Mouse (Mus musculus) spleen, adult 2 months (tissue): ENCODE results near the gene Pax3. TPM values are rescaled to one million over a fixed set of nuclear protein-coding genes. Genes with fewer than 3 reads are reported as not detected.
A peak's percentile ranks its signal among the peaks of the same experiment; 100 is the strongest.

Experiments
- DNase-seq, 2 experiments: peaks; one replicate each; pipeline versions ENCODE4 v3.0.0 to v3.0.0-alpha.2; 2012 to 2021; ENCODE audit warnings: low spot score in 2 of 2, low read depth in 1 of 2
- H3K27ac ChIP-seq: fragments of 200-500 bp; 2 replicates; pipeline ENCODE4 v1.5.1; 2012; ENCODE audit warnings: low read length, inconsistent platforms; ENCODE audit not compliant: insufficient read depth
- H3K27me3 ChIP-seq: fragments of 200-500 bp; 2 replicates; pipeline ENCODE4 v1.6.1; 2012; ENCODE audit warnings: mild to moderate bottlenecking, moderate library complexity, low read length, inconsistent platforms; ENCODE audit not compliant: control insufficient read depth, insufficient read depth
- H3K36me3 ChIP-seq: fragments of 200-500 bp; 2 replicates; pipeline ENCODE4 v1.6.1; 2012; ENCODE audit warnings: mild to moderate bottlenecking, low read length, inconsistent platforms; ENCODE audit not compliant: control insufficient read depth, insufficient read depth
- H3K4me1 ChIP-seq: fragments of 200-500 bp; 2 replicates; pipeline ENCODE4 v1.6.1; 2011; ENCODE audit warnings: inconsistent platforms; ENCODE audit not compliant: control insufficient read depth, insufficient read depth, insufficient read length
- H3K4me3 ChIP-seq: fragments of 200-500 bp; 2 replicates; pipeline ENCODE4 v1.5.1; 2011; ENCODE audit warnings: mild to moderate bottlenecking, inconsistent platforms; ENCODE audit not compliant: insufficient read depth, insufficient read length; ENCODE audit errors: extremely low read depth
- CTCF ChIP-seq: fragments of 200-500 bp; IDR thresholded peaks from 2 replicates; pipeline ENCODE4 v1.5.1; 2011; ENCODE audit warnings: mild to moderate bottlenecking, inconsistent platforms; ENCODE audit not compliant: insufficient read depth, insufficient read length, insufficient replicate concordance; ENCODE audit errors: extremely low read depth
- POLR2A ChIP-seq: fragments of 200-500 bp; IDR thresholded peaks from 2 replicates; pipeline ENCODE4 v1.6.1; 2011; ENCODE audit warnings: low read depth, low read length, inconsistent platforms
- WGBS: fragments of 180-500 bp; shearing (Covaris S2); methylation state at CpG from one replicate; pipeline ENCODE4 v1.1.7; 2018; 5-methylcytosine and 5-hydroxymethylcytosine counted together
- polyA plus RNA-seq: library from polyadenylated mRNA; depleted of rRNA; stranded (reverse); fragments of >200 nt; gene quantifications from 2 replicates; pipeline ENCODE4 v1.2.3, GENCODE M21; 2012; rRNA removed

The Pax3 gene
- 0.26 TPM in 1 of 2 replicates, not detected in the other for polyA plus RNA-seq

- Histone ChIP-seq H3K36me3 (no peaks in the 10 kb centered on the region), H3K27ac (no peak within 1 kb of the TSS), H3K4me3 (peak within 1 kb of the TSS; percentile 29; the same call in 1 of the 2 replicates), H3K4me1 (no peaks in the 10 kb centered on the region), H3K27me3 (peaks cover 40% of the 10 kb centered on the region)
- DNase-seq, result no peak
- 3% methylated on average over 37 of the region's 37 CpGs for WGBS
- TF ChIP-seq CTCF (no peak), POLR2A (no peak)
Measured at GRCm38 (mm10) chr1:78196751-78197311, at the start of gene Pax3. Gene Pax3, minus strand, starts transcription at chr1:78197134.

- no peak for DNase-seq
- H3K4me3 ChIP-seq, result no peak overlapping the region
Measured at GRCm38 (mm10) chr1:78234306-78234705, 37.4 kb upstream of the Pax3 start.

GRCm38 (mm10) chr1:78231901-78232546 lies 35.1 kb upstream of the Pax3 start:
- 83% methylated on average over 10 of the region's 10 CpGs for WGBS

More at GRCm38 (mm10) chr1:78234306-78234705, 37.4 kb upstream of the Pax3 start:
- no peaks in the 10 kb centered on the region for H3K27me3 ChIP-seq
- H3K36me3 ChIP-seq, result no peaks in the 10 kb centered on the region
- TF ChIP-seq POLR2A, result no peak
- no peak for TF ChIP-seq CTCF
- whole genome bisulfite sequencing, result 58% methylated on average over 5 of the region's 5 CpGs
- H3K4me1 ChIP-seq, result no peaks in the 10 kb centered on the region
- H3K27ac ChIP-seq, result no peak overlapping the region

GRCm38 (mm10) chr1:78229801-78230200 lies 32.9 kb upstream of the Pax3 start:
- no peak overlapping the region for H3K4me3 ChIP-seq
- no peaks in the 10 kb centered on the region for H3K4me1 ChIP-seq
- TF ChIP-seq CTCF, result no peak
- TF ChIP-seq POLR2A, result no peak
- H3K27ac ChIP-seq, result no peak overlapping the region
- H3K36me3 ChIP-seq, result no peaks in the 10 kb centered on the region
- no peak for DNase-seq
- no peaks in the 10 kb centered on the region for H3K27me3 ChIP-seq

More at GRCm38 (mm10) chr1:78231901-78232546, 35.1 kb upstream of the Pax3 start:
- DNase-seq, result no peak
- Histone ChIP-seq H3K4me3 (no peak overlapping the region), H3K4me1 (no peaks in the 10 kb centered on the region), H3K36me3 (no peaks in the 10 kb centered on the region), H3K27ac (no peak overlapping the region), H3K27me3 (no peaks in the 10 kb centered on the region)
- no peak for TF ChIP-seq POLR2A
- no peak for TF ChIP-seq CTCF

GRCm38 (mm10) chr1:78228771-78229170 lies 31.8 kb upstream of the Pax3 start:
- no peak for DNase-seq
- no peaks in the 10 kb centered on the region for H3K4me1 ChIP-seq
- H3K27ac ChIP-seq, result no peak overlapping the region
- WGBS, result 74% methylated on average over 5 of the region's 5 CpGs
- TF ChIP-seq POLR2A (no peak), CTCF (no peak)
- no peak overlapping the region for H3K4me3 ChIP-seq
- H3K36me3 ChIP-seq, result no peaks in the 10 kb centered on the region
- no peaks in the 10 kb centered on the region for H3K27me3 ChIP-seq

GRCm38 (mm10) chr1:78218057-78218780 lies 21.3 kb upstream of the Pax3 start:
- no peak for TF ChIP-seq POLR2A
- no peak for TF ChIP-seq CTCF
- Histone ChIP-seq H3K4me3 (no peak overlapping the region), H3K4me1 (peaks cover 7% of the 10 kb centered on the region; the same call in 1 of the 2 replicates), H3K36me3 (no peaks in the 10 kb centered on the region), H3K27me3 (peaks cover 21% of the 10 kb centered on the region), H3K27ac (no peak overlapping the region)
- WGBS, result 7% methylated on average over 19 of the region's 19 CpGs
- no peak for DNase-seq
